In the genomic region with DNA sequence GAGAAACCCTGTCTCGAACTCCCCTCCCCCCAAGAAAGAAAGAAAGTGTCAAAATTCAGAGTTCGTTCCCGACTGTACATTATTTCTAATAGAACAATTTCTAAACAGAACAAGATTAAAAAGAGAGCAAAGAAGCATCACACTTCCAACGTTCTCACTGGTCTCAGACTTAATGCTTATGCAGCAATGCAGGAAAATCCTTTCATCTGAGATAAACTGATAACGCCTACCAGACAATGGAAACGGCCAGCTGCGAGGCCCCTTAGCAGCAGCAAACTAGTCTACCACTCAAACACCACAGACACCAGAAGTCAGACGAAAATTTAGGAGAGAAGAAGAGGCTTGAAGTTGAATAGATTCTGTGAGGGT, we compare ENCODE assay signal across 8 mouse cellular contexts. TPM values are rescaled to one million over a fixed set of nuclear protein-coding genes. Genes with fewer than 3 reads are reported as not detected.
A peak's percentile ranks its signal among the peaks of the same experiment; 100 is the strongest.
DNase-seq lines count a peak whose midpoint lies in the region; ATAC-seq and TF ChIP-seq lines count a peak whose summit lies in the region.

No protein-coding gene starts in this region.

- peak overlapping the region; percentile 99 for H3K27ac ChIP-seq in heart, embryonic 15.5 days
- peak overlapping the region; percentile 50; the same call in 1 of the 2 replicates for H3K27ac ChIP-seq in ES-E14 (ENCODE audit: insufficient read depth, low read depth, low read length, poor library complexity, severe bottlenecking)
- peak overlapping the region; percentile 98 for H3K27ac ChIP-seq in forebrain, embryonic 15.5 days (replicated peaks)
- H3K27ac ChIP-seq in liver, postnatal 0 days (ENCODE audit: low read depth): peak overlapping the region; percentile 94

- no peaks in the 10 kb centered on the region for H3K9me3 ChIP-seq in heart, embryonic 15.5 days (replicated peaks)
- H3K9me3 ChIP-seq in ES-E14 (ENCODE audit: control insufficient read depth, insufficient read depth, low read depth, low read length): no peaks in the 10 kb centered on the region
- no peaks in the 10 kb centered on the region for H3K9me3 ChIP-seq in forebrain, embryonic 15.5 days
- no peaks in the 10 kb centered on the region for H3K9me3 ChIP-seq in liver, postnatal 0 days (ENCODE audit: low read length)

- in situ Hi-C loops in ES-E14 (cut with MboI; ENCODE audit: low sequenced_read_pairs in 2 of 2, unreplicated experiment in 2 of 2): no loop called here

- TF ChIP-seq EP300 in liver, postnatal 0 days (IDR thresholded peaks at IDR 0.05; ENCODE audit: low read depth): no peak; the same call in 1 of the 2 replicates

- no peak for TF ChIP-seq CTCF in liver, postnatal 0 days (IDR thresholded peaks at IDR 0.05; ENCODE audit: low read depth)

- H3K36me3 ChIP-seq in heart, embryonic 15.5 days: peaks cover 18% of the 10 kb centered on the region
- peaks cover 10% of the 10 kb centered on the region for H3K36me3 ChIP-seq in ES-E14 (ENCODE audit: control insufficient read depth, insufficient read depth, low read length, poor library complexity, severe bottlenecking)
- H3K36me3 ChIP-seq in forebrain, embryonic 15.5 days: peaks cover 15% of the 10 kb centered on the region
- peaks cover 18% of the 10 kb centered on the region for H3K36me3 ChIP-seq in liver, postnatal 0 days (replicated peaks; ENCODE audit: insufficient read depth, low read length)

- peak overlapping the region; percentile 92 for H3K9ac ChIP-seq in heart, embryonic 15.5 days
- peak overlapping the region; percentile 98 for H3K9ac ChIP-seq in ES-E14 (ENCODE audit: insufficient read depth, low read depth, low read length, poor library complexity, severe bottlenecking)
- H3K9ac ChIP-seq in forebrain, embryonic 15.5 days (replicated peaks): peak overlapping the region; percentile 76
- H3K9ac ChIP-seq in liver, postnatal 0 days (replicated peaks): peak overlapping the region; percentile 72

- H3K4me2 ChIP-seq in heart, embryonic 15.5 days: peak overlapping the region; percentile 86
- H3K4me2 ChIP-seq in forebrain, embryonic 15.5 days (replicated peaks): peak overlapping the region; percentile 76
- H3K4me2 ChIP-seq in liver, postnatal 0 days (ENCODE audit: low read depth, low read length): peak overlapping the region; percentile 87

- ATAC-seq in heart, embryonic 15.5 days (replicated peaks; ENCODE audit: insufficient number of reproducible peaks, insufficient read depth, low FRiP score, low read depth): peak; percentile 9; the same call in 1 of the 2 replicates
- ATAC-seq in forebrain, embryonic 15.5 days (replicated peaks): no peak; the same call in 1 of the 2 replicates
- ATAC-seq in liver, postnatal 0 days: no peak

- no peaks in the 10 kb centered on the region for H3K27me3 ChIP-seq in heart, embryonic 15.5 days
- H3K27me3 ChIP-seq in forebrain, embryonic 15.5 days: no peaks in the 10 kb centered on the region
- H3K27me3 ChIP-seq in liver, postnatal 0 days (ENCODE audit: insufficient read depth, low read length): no peaks in the 10 kb centered on the region

- WGBS in heart, embryonic 15.5 days: 6% methylated on average over 8 of the region's 8 CpGs
- WGBS in forebrain, embryonic 15.5 days: 18% methylated on average over 8 of the region's 8 CpGs
- 10% methylated on average over 8 of the region's 8 CpGs for WGBS in liver, postnatal 0 days (ENCODE audit: insufficient replicate concordance)

- no peak for DNase-seq in heart, adult 11 months
- no peak for DNase-seq in ES-E14 (ENCODE audit: low read depth, low spot score)
- no peak for DNase-seq in liver, postnatal 0 days
- no peak for DNase-seq in left cerebral cortex, postnatal 36 days (ENCODE audit: low spot score in 2 of 2)
- no peak for DNase-seq in left cerebral cortex, postnatal 25 days (ENCODE audit: low spot score in 2 of 2)
- no peak for DNase-seq in adrenal gland, adult 2 months

- peaks cover 11% of the 10 kb centered on the region for H3K4me1 ChIP-seq in heart, embryonic 15.5 days (replicated peaks)
- peaks cover 0 to 2% of the 10 kb centered on the region in 2 experiments; a peak in 1 of 4 replicates for H3K4me1 ChIP-seq in ES-E14 (ENCODE audit: control insufficient read depth in 2 of 2, insufficient read depth in 2 of 2, low read length in 2 of 2, poor library complexity in 1 of 2)
- peaks cover 14% of the 10 kb centered on the region for H3K4me1 ChIP-seq in forebrain, embryonic 15.5 days
- peaks cover 7% of the 10 kb centered on the region for H3K4me1 ChIP-seq in liver, postnatal 0 days (ENCODE audit: insufficient read depth)

- intact Hi-C loops in left cerebral cortex, postnatal 36 days (cut with DNase I): loop anchor here (5.0 kb wide), 2 partner anchors 246 to 261 kb away; no protein-coding TSS in a partner anchor
- intact Hi-C loops in left cerebral cortex, postnatal 25 days (cut with DNase I): loop anchor here (2.0 to 5.0 kb wide), 3 partner anchors 177 to 261 kb away; no protein-coding TSS in a partner anchor

- peak overlapping the region; percentile 92 for H3K4me3 ChIP-seq in heart, embryonic 15.5 days
- H3K4me3 ChIP-seq in ES-E14 (ENCODE audit: insufficient read depth in 1 of 2, low read depth in 1 of 2, low read length in 2 of 2, poor library complexity in 1 of 2, severe bottlenecking in 1 of 2): peak overlapping the region; percentile 92 to 98
- H3K4me3 ChIP-seq in forebrain, embryonic 15.5 days: peak overlapping the region; percentile 81
- peak overlapping the region; percentile 67 for H3K4me3 ChIP-seq in liver, postnatal 0 days (ENCODE audit: low read depth, low read length)

TF ChIP-seq in ES-E14, 5 proteins besides CTCF, POLR2A, EP300 and RAD21:
- TF ChIP-seq CHD2 (IDR thresholded peaks at IDR 0.05; ENCODE audit: low read depth, low read length) (peak; percentile 7; the same call in 1 of the 2 replicates), ZC3H11A (IDR thresholded peaks at IDR 0.05; ENCODE audit: borderline replicate concordance, low read depth, low read length) (no peak)

RNA-seq across cellular contexts. Expression of gene Rpf1, which starts 0.4 kb away (rescaled TPM):
- 33.6 and 35.5 TPM in 2 replicates for polyA plus RNA-seq in heart, embryonic 15.5 days (2015; fragmentation: Nextera tagmentation; extraction: Ambion mirVana)
- 50.2 and 64.9 TPM in 2 replicates for total RNA-seq in ES-E14 (2012; rRNA removed)
- polyA plus RNA-seq in forebrain, embryonic 15.5 days (2015; fragmentation: Nextera tagmentation; extraction: Ambion mirVana): 54.7 and 56.2 TPM in 2 replicates
- 24.0 and 24.6 TPM in 2 replicates for polyA plus RNA-seq in liver, postnatal 0 days (2015; fragmentation: Nextera tagmentation; extraction: Ambion mirVana)
- 10 to 100 TPM; 13.8 to 19.0 TPM for total RNA-seq in left cerebral cortex, postnatal 36 days (2021)
- total RNA-seq in left cerebral cortex, postnatal 25 days (2021): 10 to 100 TPM; 15.7 to 18.5 TPM
- 10 to 100 TPM; 25.1 to 35.1 TPM for total RNA-seq in adrenal gland, adult 2 months (2021)
- 2.1 and 3.8 TPM in 2 replicates for polyA plus RNA-seq in adrenal gland, adult 2 months (2012; rRNA removed)

RNA-seq across cellular contexts. Expression of gene Gng5, which starts 22.0 kb away (rescaled TPM):
- polyA plus RNA-seq in heart, embryonic 15.5 days (2015; fragmentation: Nextera tagmentation; extraction: Ambion mirVana): 976 and 1,307 TPM in 2 replicates
- total RNA-seq in ES-E14 (2012; rRNA removed): 142 and 234 TPM in 2 replicates
- 415 and 426 TPM in 2 replicates for polyA plus RNA-seq in forebrain, embryonic 15.5 days (2015; fragmentation: Nextera tagmentation; extraction: Ambion mirVana)
- 764 and 778 TPM in 2 replicates for polyA plus RNA-seq in liver, postnatal 0 days (2015; fragmentation: Nextera tagmentation; extraction: Ambion mirVana)
- total RNA-seq in left cerebral cortex, postnatal 36 days (2021): 10 to 100 TPM; 45.4 to 45.7 TPM
- 10 to 100 TPM; 47.3 to 49.9 TPM for total RNA-seq in left cerebral cortex, postnatal 25 days (2021)
- 100 to 1,000 TPM; 277 to 314 TPM for total RNA-seq in adrenal gland, adult 2 months (2021)
- polyA plus RNA-seq in adrenal gland, adult 2 months (2012; rRNA removed): 304 and 421 TPM in 2 replicates

RNA-seq across cellular contexts. Expression of gene Spata1, which starts 22.1 kb away (rescaled TPM):
- polyA plus RNA-seq in heart, embryonic 15.5 days (2015; fragmentation: Nextera tagmentation; extraction: Ambion mirVana): 4.2 and 5.8 TPM in 2 replicates
- total RNA-seq in ES-E14 (2012; rRNA removed): 2.2 and 3.1 TPM in 2 replicates
- 6.1 and 6.8 TPM in 2 replicates for polyA plus RNA-seq in forebrain, embryonic 15.5 days (2015; fragmentation: Nextera tagmentation; extraction: Ambion mirVana)
- 0.62 and 1.5 TPM in 2 replicates for polyA plus RNA-seq in liver, postnatal 0 days (2015; fragmentation: Nextera tagmentation; extraction: Ambion mirVana)
- 1 to 10 TPM; 4.4 to 5.1 TPM for total RNA-seq in left cerebral cortex, postnatal 36 days (2021)
- total RNA-seq in left cerebral cortex, postnatal 25 days (2021): 1 to 10 TPM; 4.0 to 6.7 TPM
- total RNA-seq in adrenal gland, adult 2 months (2021): 1 to 10 TPM; 3.2 to 4.6 TPM
- 0.27 and 0.45 TPM in 2 replicates for polyA plus RNA-seq in adrenal gland, adult 2 months (2012; rRNA removed)

RNA-seq across cellular contexts. Expression of gene Uox, which starts 48.6 kb away (rescaled TPM):
- 0.11 TPM in 1 of 2 replicates, not detected in the other for polyA plus RNA-seq in heart, embryonic 15.5 days (2015; fragmentation: Nextera tagmentation; extraction: Ambion mirVana)
- not detected in 2 replicates for total RNA-seq in ES-E14 (2012; rRNA removed)
- polyA plus RNA-seq in forebrain, embryonic 15.5 days (2015; fragmentation: Nextera tagmentation; extraction: Ambion mirVana): not detected in 2 replicates
- 213 and 245 TPM in 2 replicates for polyA plus RNA-seq in liver, postnatal 0 days (2015; fragmentation: Nextera tagmentation; extraction: Ambion mirVana)
- total RNA-seq in left cerebral cortex, postnatal 36 days (2021): under 1 TPM; 0.36 to 0.52 TPM
- under 1 TPM; 0.39 to 0.80 TPM for total RNA-seq in left cerebral cortex, postnatal 25 days (2021)
- total RNA-seq in adrenal gland, adult 2 months (2021): 1 to 10 TPM in 1 of 2 experiments, not detected in 1; 3.1 TPM
- polyA plus RNA-seq in adrenal gland, adult 2 months (2012; rRNA removed): 0.06 TPM in 1 of 2 replicates, not detected in the other
